Mouse (Mus musculus) kidney, adult 2 months (tissue): ENCODE results near the gene Cers6. TPM values are rescaled to one million over a fixed set of nuclear protein-coding genes. Genes with fewer than 3 reads are reported as not detected.
A peak's percentile ranks its signal among the peaks of the same experiment; 100 is the strongest.

Source experiments
- DNase-seq: peaks from one replicate; pipeline ENCODE4 v3.0.0; 2021
- H3K27ac ChIP-seq: fragments of 200-500 bp; 2 replicates; pipeline ENCODE4 v1.5.1; 2012; ENCODE audit warnings: low read depth, low read length, control low read depth, inconsistent platforms; ENCODE audit not compliant: insufficient read depth
- H3K27me3 ChIP-seq: fragments of 200-500 bp; replicated peaks from 2 replicates; pipeline ENCODE4 v1.6.1; 2012; ENCODE audit warnings: mild to moderate bottlenecking, moderate library complexity, low read length, inconsistent platforms; ENCODE audit not compliant: control insufficient read depth, insufficient read depth
- H3K36me3 ChIP-seq: fragments of 200-500 bp; 2 replicates; pipeline ENCODE4 v1.6.1; 2012; ENCODE audit warnings: mild to moderate bottlenecking, moderate library complexity, low read length, inconsistent platforms; ENCODE audit not compliant: control insufficient read depth, insufficient read depth
- H3K4me1 ChIP-seq: fragments of 200-500 bp; 2 replicates; pipeline ENCODE4 v1.6.1; 2011; ENCODE audit warnings: low read length; ENCODE audit not compliant: control insufficient read depth, insufficient read depth
- H3K4me3 ChIP-seq: fragments of 200-500 bp; 2 replicates; pipeline ENCODE4 v1.5.1; 2011; ENCODE audit warnings: mild to moderate bottlenecking, low read depth, low read length, control low read depth; ENCODE audit not compliant: insufficient read depth
- CTCF ChIP-seq: fragments of 200-500 bp; conservative IDR thresholded peaks from 2 replicates; pipeline ENCODE4 v1.5.1; 2011; ENCODE audit warnings: low read depth, mild to moderate bottlenecking, control low read depth, low read length, moderate library complexity, mixed read lengths; ENCODE audit not compliant: insufficient read depth, insufficient read length
- POLR2A ChIP-seq: fragments of 200-500 bp; IDR thresholded peaks from one replicate; pipeline ENCODE4 v1.6.1; 2011; ENCODE audit warnings: low read depth, low read length, control low read depth
- WGBS: fragments of 180-500 bp; shearing (Covaris S2); methylation state at CpG from one replicate; pipeline ENCODE4 v1.1.7; 2018; 5-methylcytosine and 5-hydroxymethylcytosine counted together
- polyA plus RNA-seq: library from polyadenylated mRNA; depleted of rRNA; stranded (reverse); fragments of >200 nt; gene quantifications from 2 replicates; pipeline ENCODE4 v1.2.3, GENCODE M21; 2012

Gene Cers6
- polyA plus RNA-seq, 1 experiment, result 11.1 TPM

DNA sequence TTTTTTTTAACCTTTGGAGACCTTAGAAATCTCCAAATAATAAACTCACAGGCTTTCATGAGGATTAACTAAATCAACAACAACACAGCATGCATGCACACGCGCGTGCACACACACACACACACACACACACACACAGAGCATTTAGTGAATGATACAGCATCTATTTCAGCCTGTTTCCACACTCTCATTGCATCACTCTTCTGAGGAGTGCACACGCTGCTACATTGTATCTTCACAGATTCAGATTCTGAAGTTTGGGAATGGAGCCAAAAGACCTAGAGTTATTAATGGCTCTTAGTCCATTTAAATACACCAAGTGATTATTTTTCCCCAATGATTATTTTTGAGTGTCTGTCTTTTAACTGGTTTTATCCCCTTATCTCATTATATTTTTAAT lies 75.5 kb downstream of the Cers6 start:
- 91% methylated on average over 4 of the region's 4 CpGs for WGBS
- no peak overlapping the region for H3K4me3 ChIP-seq

DNA sequence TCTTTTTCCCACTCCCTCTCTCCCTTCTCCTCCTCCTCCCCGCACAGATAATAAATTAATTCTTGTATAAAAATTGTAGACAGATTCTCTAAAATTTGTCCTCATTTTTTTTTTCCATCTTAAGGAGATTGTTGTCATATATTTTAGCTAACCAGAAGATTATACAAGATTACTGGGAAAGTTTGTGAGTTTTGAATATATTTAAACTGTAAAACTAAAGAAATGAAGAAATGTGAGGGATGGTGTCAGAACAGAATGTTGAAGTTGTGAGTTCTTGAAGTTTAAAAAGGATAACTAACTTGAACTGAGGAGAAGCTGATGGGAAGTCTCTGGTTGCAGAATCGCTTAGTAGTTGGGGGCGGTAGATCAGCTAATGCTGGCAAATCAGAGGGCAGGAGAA lies 76.6 kb downstream of the Cers6 start:
- Histone ChIP-seq H3K4me3 (no peak overlapping the region), H3K27ac (no peak overlapping the region), H3K36me3 (no peaks in the 10 kb centered on the region), H3K27me3 (no peaks in the 10 kb centered on the region), H3K4me1 (peaks cover 12% of the 10 kb centered on the region)
- TF ChIP-seq POLR2A, result no peak
- no peak for TF ChIP-seq CTCF
- 96% methylated on average over 3 of the region's 3 CpGs for WGBS
- DNase-seq, result no peak

More for the DNA sequence above, 75.5 kb downstream of the Cers6 start:
- Histone ChIP-seq H3K4me1 (peaks cover 13% of the 10 kb centered on the region), H3K27me3 (no peaks in the 10 kb centered on the region), H3K36me3 (no peaks in the 10 kb centered on the region), H3K27ac (no peak overlapping the region)
- no peak for DNase-seq
- TF ChIP-seq CTCF (no peak), POLR2A (no peak)

DNA sequence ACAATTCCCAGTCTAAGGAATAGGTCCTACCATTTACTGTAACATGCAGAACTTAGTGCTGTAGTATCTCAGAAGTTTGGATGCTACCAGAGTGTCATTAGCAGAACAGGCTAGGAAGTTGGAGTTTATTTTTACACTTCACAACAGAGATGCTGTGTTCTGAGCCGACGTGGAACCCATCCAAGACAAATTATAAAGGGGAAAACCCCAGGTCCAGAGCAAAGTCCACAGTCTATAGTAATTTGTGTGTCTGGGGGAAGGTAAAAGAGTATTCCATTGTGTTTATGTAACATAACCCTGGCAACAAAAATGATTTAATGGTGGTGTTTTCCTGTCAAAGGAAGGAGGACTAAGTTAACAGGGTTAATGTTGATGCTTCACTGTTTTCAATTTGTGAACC lies 83.7 kb downstream of the Cers6 start:
- WGBS, result 19% methylated on average over 2 of the region's 2 CpGs
- H3K27me3 ChIP-seq, result no peaks in the 10 kb centered on the region
- DNase-seq, result peak; percentile 85
- TF ChIP-seq POLR2A (no peak), CTCF (no peak)
- no peak overlapping the region; the same call in 1 of the 2 replicates for H3K27ac ChIP-seq
- H3K4me3 ChIP-seq, result no peak overlapping the region
- H3K4me1 ChIP-seq, result no peaks in the 10 kb centered on the region
- H3K36me3 ChIP-seq, result no peaks in the 10 kb centered on the region

DNA sequence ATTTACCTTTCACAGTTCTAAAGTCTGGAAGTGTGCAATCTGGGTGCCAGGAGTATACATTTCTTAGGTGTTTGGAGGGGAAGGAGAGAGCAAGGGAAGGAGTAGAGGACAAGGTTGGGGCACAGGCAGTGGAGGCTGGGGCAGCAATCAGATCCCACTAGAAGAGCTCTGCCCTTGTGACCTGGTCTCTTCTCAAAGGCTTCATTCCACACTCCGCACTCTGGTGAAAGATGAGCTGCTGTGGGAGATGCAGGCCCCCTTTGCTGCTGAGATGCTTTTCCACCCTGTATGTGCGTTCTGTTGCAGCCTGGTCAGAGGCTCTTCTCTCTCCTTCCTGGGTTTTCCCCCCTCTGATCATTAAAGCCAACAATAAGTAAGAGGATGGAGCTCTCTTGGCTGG lies 84.7 kb downstream of the Cers6 start:
- Histone ChIP-seq H3K27ac (no peak overlapping the region), H3K4me1 (peaks cover under 1% of the 10 kb centered on the region; the same call in 1 of the 2 replicates), H3K36me3 (no peaks in the 10 kb centered on the region), H3K27me3 (no peaks in the 10 kb centered on the region), H3K4me3 (no peak overlapping the region)
- 92% methylated on average over 2 of the region's 2 CpGs for WGBS
- no peak for TF ChIP-seq POLR2A
- no peak for TF ChIP-seq CTCF
- no peak for DNase-seq

DNA sequence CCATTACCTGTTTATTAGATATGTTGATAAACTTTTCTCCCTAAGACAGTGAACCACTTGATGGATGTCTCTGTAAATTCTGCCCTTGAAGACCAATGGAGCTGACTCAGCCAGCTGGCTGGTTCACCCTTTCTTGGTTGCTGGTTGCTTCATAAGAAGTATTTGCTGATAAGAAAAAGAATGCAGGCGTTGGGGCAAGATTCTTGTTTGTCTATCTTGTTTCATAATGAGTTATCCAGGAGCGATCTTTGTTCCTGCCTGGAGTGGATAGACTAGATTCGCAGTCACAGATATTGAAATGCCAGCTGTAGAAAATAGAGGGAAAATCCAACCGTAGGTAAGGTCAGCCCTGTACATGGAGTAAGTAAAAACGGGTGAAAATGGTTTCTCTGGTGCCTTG lies 85.6 kb downstream of the Cers6 start:
- Histone ChIP-seq H3K4me3 (no peak overlapping the region), H3K27me3 (no peaks in the 10 kb centered on the region), H3K4me1 (peaks cover 2% of the 10 kb centered on the region; the same call in 1 of the 2 replicates), H3K27ac (no peak overlapping the region), H3K36me3 (no peaks in the 10 kb centered on the region)
- WGBS, result 75% methylated on average over 5 of the region's 5 CpGs
- TF ChIP-seq POLR2A, result no peak
- TF ChIP-seq CTCF, result no peak
- DNase-seq, result no peak

DNA sequence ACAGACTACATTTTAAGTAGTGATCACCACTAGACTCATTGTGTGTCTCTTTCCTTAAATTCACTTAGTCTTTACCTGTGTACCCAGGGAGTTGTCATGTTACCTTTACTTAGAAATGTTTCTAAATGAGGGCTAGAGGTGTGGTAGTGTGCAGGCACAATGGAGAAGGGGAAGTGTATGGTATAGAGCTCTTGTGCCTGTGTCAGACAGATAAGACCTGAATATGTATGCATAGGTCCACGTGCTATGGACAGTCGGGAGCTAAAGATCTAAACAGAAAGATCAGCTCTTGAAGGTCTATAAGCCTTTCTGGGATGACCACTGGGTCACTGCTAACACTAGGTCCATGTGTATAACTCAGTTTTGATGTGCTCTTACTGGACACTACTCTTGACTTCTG lies 87.9 kb downstream of the Cers6 start:
- H3K4me1 ChIP-seq, result peaks cover 2% of the 10 kb centered on the region; the same call in 1 of the 2 replicates
- H3K36me3 ChIP-seq, result no peaks in the 10 kb centered on the region
- H3K27me3 ChIP-seq, result no peaks in the 10 kb centered on the region
- H3K27ac ChIP-seq, result no peak overlapping the region
- H3K4me3 ChIP-seq, result no peak overlapping the region
- TF ChIP-seq POLR2A, result no peak
- DNase-seq, result no peak
- 95% methylated on average over 2 of the region's 2 CpGs for WGBS

DNA sequence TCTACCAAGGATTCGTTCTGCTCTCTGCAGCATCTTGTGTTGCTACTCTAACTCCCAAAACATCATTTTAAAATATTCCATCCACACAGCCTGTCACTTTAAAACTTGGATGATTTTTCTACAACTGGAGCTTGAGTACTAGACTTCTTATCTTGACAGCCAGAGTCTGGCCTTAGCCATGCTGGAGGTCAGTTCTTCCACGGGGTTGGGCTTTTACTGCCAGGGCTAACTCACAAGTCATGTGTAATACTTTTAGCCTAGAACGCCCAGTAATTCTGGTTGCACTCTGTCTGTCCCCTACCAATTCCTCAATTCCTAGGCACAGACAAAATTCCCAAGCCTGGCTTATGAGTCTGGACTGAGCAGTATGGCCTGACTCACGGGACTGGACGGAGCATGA lies 88.5 kb downstream of the Cers6 start:
- Histone ChIP-seq H3K36me3 (no peaks in the 10 kb centered on the region), H3K4me3 (no peak overlapping the region), H3K4me1 (peaks cover 2% of the 10 kb centered on the region; the same call in 1 of the 2 replicates), H3K27me3 (no peaks in the 10 kb centered on the region), H3K27ac (no peak overlapping the region)
- WGBS, result 67% methylated on average over 5 of the region's 5 CpGs
- TF ChIP-seq CTCF (no peak), POLR2A (no peak)
- DNase-seq, result peak; percentile 31

DNA sequence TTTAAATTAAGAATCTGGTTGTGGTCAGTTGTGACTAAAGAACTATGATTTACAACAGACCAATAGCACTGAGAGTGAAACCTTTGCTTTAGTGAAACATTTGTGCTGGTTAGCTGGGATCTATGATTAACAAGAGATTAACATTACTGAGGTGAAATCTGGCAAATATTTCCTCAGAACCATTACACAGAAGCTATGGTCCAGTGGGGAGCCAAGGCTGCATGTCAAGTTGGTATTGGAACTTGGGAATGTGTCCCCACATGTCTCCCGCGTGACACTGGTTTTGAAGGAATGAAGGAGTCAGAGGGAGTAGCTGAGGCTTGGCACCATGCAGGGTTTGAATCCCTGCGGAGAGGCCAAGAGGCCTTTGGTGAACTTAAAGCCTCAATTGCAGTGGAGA lies 90.5 kb downstream of the Cers6 start:
- 66% methylated on average over 3 of the region's 3 CpGs for WGBS

More for the DNA sequence above, 90.5 kb downstream of the Cers6 start:
- Histone ChIP-seq H3K36me3 (no peaks in the 10 kb centered on the region), H3K4me1 (peaks cover 8% of the 10 kb centered on the region; the same call in 1 of the 2 replicates), H3K27me3 (no peaks in the 10 kb centered on the region), H3K4me3 (no peak overlapping the region), H3K27ac (peak overlapping the region; percentile 78)
- peak; percentile 86 for DNase-seq
- TF ChIP-seq CTCF (no peak), POLR2A (no peak)
